Mouse (Mus musculus) stomach, embryonic 16.5 days (tissue): ENCODE measurements around the gene A930009A15Rik. TPM values are rescaled to one million over a fixed set of nuclear protein-coding genes. Genes with fewer than 3 reads are reported as not detected.
A peak's percentile ranks its signal among the peaks of the same experiment; 100 is the strongest.

Source experiments
- ATAC-seq: fragments of 200-750 bp; cut with Nextera tagmentation; 2 replicates; pipeline ENCODE4 v1.8.0; 2017; ENCODE audit warnings: moderate number of reproducible peaks, moderate TSS enrichment; ENCODE audit not compliant: insufficient read depth, low FRiP score
- H3K27ac ChIP-seq: fragments of 300-500 bp; sonication (generic); 2 replicates; pipeline ENCODE4 v1.5.1; 2014; ENCODE audit warnings: low read length
- H3K27me3 ChIP-seq: fragments of 300-500 bp; sonication (generic); 2 replicates; pipeline ENCODE4 v1.6.1; 2014; ENCODE audit warnings: low read length, control low read depth, mixed read lengths; ENCODE audit not compliant: control insufficient read depth, insufficient read depth
- H3K36me3 ChIP-seq: fragments of 300-500 bp; sonication (generic); 2 replicates; pipeline ENCODE4 v1.6.1; 2014; ENCODE audit warnings: low read length; ENCODE audit not compliant: control insufficient read depth, insufficient read depth
- H3K4me1 ChIP-seq: fragments of 300-500 bp; sonication (generic); 2 replicates; pipeline ENCODE4 v1.6.1; 2014; ENCODE audit warnings: low read length, control low read depth, mixed read lengths; ENCODE audit not compliant: control insufficient read depth, insufficient read depth
- H3K4me2 ChIP-seq: fragments of 300-500 bp; sonication (generic); 2 replicates; pipeline ENCODE4 v1.6.1; 2014; ENCODE audit warnings: low read depth, low read length, mixed read lengths
- H3K4me3 ChIP-seq: fragments of 300-500 bp; sonication (generic); replicated peaks from 2 replicates; pipeline ENCODE4 v1.5.1; 2014; ENCODE audit warnings: mild to moderate bottlenecking, low read length
- H3K9ac ChIP-seq: fragments of 300-500 bp; sonication (generic); 2 replicates; pipeline ENCODE4 v1.6.1; 2014; ENCODE audit warnings: low read length
- H3K9me3 ChIP-seq: fragments of 300-500 bp; sonication (generic); replicated peaks from 2 replicates; pipeline ENCODE4 v1.6.1; 2016; ENCODE audit warnings: low read length, control low read depth; ENCODE audit not compliant: control insufficient read depth
- WGBS: fragments of 180-500 bp; shearing (Covaris S2); extraction: QIAGEN DNeasy Blood & Tissue Kit; methylation state at CpG from one replicate; pipeline ENCODE4 v1.1.7; 2014; 5-methylcytosine and 5-hydroxymethylcytosine counted together
- polyA plus RNA-seq: library from polyadenylated mRNA; unstranded; fragments of >200 nt; fragmentation: Nextera tagmentation; extraction: Ambion mirVana; gene quantifications from 2 replicates; pipeline ENCODE4 v1.2.1, GENCODE M21; 2015

A930009A15Rik gene
- polyA plus RNA-seq, 1 experiment from 2014 or later, result not detected

DNA sequence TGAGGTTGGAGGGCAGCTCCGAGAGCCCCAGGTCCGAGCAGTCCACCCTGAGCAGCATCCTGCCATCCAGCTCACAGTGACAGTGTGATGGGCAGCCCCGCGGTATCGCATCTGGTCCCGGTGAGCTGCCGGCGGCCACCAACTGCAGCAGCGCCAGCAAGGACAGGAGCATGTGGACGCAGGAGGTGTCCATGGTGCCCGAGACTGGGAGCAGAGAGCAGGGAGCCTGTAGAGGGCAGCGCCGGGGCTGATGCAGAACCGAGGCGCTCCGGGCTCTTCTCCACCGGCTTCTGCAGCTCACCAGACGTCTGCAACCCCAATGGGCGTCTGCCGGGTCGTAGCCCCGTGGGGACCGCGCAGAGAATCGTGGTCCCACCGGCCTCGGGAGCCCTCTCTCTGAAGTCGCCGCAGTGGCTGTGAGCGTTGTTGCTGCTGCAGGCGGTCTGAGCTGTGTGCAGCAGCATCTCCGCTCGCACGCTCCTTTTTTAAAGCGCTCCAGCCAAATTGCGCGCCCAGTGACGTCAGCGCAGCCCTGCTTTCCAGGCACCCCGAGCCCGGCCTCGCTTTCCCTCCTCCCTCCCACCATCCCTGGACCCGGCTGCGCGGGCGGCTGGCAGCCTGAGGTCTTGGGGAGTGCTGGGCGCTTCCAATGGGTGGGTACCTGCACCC, 17.6 kb downstream of the A930009A15Rik start, which contains the start of gene Lgr5:
TSS of gene Lgr5 (minus strand) at position 480 of the 669 bp plus-strand sequence.
- H3K9me3 ChIP-seq, result no peaks in the 10 kb centered on the region
- H3K4me2 ChIP-seq, result peak within 1 kb of the TSS; percentile 82
- peak within 1 kb of the TSS; percentile 54 for H3K4me3 ChIP-seq
- under 1% methylated on average over 47 of the region's 47 CpGs for WGBS
- H3K36me3 ChIP-seq, result no peaks in the 10 kb centered on the region
- peaks cover 17% of the 10 kb centered on the region for H3K4me1 ChIP-seq
- peak; percentile 79 for ATAC-seq
- H3K9ac ChIP-seq, result peak within 1 kb of the TSS; percentile 55
- H3K27me3 ChIP-seq, result peaks cover 41% of the 10 kb centered on the region
- 0 out of 2 replicates have a peak within 1 kb of the TSS, but pooled peaks have one; percentile 18 for H3K27ac ChIP-seq

DNA sequence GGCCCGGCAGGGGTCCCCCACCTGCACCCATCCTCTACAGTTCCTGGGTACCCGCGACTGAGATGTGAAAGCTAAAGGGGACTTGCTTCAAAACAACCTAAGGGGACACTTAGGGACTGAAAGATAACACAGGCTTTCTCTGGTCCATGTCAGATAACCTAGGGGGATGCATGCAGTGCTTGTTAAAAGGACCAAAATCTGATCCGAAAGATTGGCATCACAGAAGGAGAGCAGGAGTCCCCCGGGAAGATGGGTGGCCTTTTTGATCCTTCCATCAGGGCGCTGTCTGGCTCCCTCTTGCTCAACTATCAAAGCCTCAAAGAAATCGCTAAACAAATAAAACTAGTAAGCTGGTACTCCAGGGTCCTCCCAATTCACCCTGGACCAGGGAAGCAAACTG, 18.2 kb downstream of the A930009A15Rik start:
- WGBS, result 0% methylated on average over 7 of the region's 7 CpGs
- H3K9ac ChIP-seq, result peak overlapping the region; percentile 55
- H3K4me3 ChIP-seq, result peak overlapping the region; percentile 54

DNA sequence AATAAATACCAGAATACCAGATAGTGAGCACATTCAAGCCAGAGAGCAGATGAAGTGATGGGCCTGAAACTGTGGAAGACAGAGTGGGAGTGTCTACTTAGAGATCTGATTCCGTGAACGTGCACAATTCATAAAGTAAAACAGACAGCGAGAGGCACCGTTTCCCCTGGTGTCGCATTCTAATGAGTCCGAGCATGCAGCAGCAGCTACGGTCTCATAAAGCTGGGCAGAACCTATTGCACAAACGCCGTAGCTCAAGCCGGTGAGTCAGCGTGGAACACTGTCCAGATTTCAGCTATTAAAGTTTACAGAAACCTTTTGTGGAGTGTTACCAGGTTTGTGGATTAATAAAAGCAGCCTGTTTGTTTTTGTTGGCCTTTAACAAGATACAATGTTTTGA, 23.4 kb downstream of the A930009A15Rik start:
- Histone ChIP-seq H3K4me3 (no peak overlapping the region), H3K27me3 (peaks cover 12% of the 10 kb centered on the region), H3K4me2 (peak overlapping the region; percentile 29; the same call in 1 of the 2 replicates), H3K9ac (no peak overlapping the region), H3K9me3 (no peaks in the 10 kb centered on the region), H3K27ac (no peak overlapping the region), H3K36me3 (no peaks in the 10 kb centered on the region), H3K4me1 (no peaks in the 10 kb centered on the region)
- no peak for ATAC-seq
- 41% methylated on average over 11 of the region's 11 CpGs for WGBS

More for the DNA sequence above, 18.2 kb downstream of the A930009A15Rik start:
- Histone ChIP-seq H3K27ac (no peak overlapping the region), H3K27me3 (peaks cover 44% of the 10 kb centered on the region), H3K36me3 (no peaks in the 10 kb centered on the region), H3K4me1 (peaks cover 17% of the 10 kb centered on the region), H3K9me3 (no peaks in the 10 kb centered on the region), H3K4me2 (peak overlapping the region; percentile 82)
- ATAC-seq, result no peak

DNA sequence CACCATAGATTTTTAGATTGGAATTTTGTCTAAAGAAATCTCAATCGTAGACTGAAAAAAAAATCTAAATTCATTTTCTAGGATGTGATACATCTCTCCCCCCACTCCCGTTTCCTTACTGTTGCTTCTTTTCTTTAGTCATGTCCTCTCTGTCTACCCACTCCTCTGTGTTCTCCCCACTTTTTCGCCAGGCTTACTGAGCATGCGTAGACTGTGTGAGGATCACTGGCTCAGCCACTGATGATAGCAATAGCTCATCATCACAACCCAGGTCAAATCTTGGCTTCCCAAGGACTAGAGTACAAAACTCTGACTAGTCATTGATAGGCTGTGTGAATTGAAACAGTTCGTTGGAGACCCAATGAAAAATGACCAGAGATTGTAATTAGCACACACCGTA, 23.9 kb downstream of the A930009A15Rik start:
- no peak for ATAC-seq
- H3K27ac ChIP-seq, result no peak overlapping the region
- H3K9ac ChIP-seq, result no peak overlapping the region
- H3K4me1 ChIP-seq, result no peaks in the 10 kb centered on the region
- peaks cover 11% of the 10 kb centered on the region for H3K27me3 ChIP-seq
- H3K9me3 ChIP-seq, result no peaks in the 10 kb centered on the region
- H3K4me3 ChIP-seq, result no peak overlapping the region
- H3K4me2 ChIP-seq, result no peak overlapping the region
- no peaks in the 10 kb centered on the region for H3K36me3 ChIP-seq
- WGBS, result 80% methylated on average over 6 of the region's 6 CpGs

GRCm38 (mm10) chr10:115595748-115596147, 26.0 kb downstream of the A930009A15Rik start:
- H3K9ac ChIP-seq, result no peak overlapping the region
- H3K27me3 ChIP-seq, result 0 out of 2 replicates have a peak, but pooled peaks cover 3% of the 10 kb centered on the region
- WGBS, result 82% methylated on average over 1 of the region's 1 CpGs
- no peaks in the 10 kb centered on the region for H3K9me3 ChIP-seq
- H3K27ac ChIP-seq, result no peak overlapping the region
- ATAC-seq, result no peak
- H3K4me1 ChIP-seq, result no peaks in the 10 kb centered on the region
- H3K4me2 ChIP-seq, result no peak overlapping the region
- H3K36me3 ChIP-seq, result no peaks in the 10 kb centered on the region
- H3K4me3 ChIP-seq, result no peak overlapping the region

DNA sequence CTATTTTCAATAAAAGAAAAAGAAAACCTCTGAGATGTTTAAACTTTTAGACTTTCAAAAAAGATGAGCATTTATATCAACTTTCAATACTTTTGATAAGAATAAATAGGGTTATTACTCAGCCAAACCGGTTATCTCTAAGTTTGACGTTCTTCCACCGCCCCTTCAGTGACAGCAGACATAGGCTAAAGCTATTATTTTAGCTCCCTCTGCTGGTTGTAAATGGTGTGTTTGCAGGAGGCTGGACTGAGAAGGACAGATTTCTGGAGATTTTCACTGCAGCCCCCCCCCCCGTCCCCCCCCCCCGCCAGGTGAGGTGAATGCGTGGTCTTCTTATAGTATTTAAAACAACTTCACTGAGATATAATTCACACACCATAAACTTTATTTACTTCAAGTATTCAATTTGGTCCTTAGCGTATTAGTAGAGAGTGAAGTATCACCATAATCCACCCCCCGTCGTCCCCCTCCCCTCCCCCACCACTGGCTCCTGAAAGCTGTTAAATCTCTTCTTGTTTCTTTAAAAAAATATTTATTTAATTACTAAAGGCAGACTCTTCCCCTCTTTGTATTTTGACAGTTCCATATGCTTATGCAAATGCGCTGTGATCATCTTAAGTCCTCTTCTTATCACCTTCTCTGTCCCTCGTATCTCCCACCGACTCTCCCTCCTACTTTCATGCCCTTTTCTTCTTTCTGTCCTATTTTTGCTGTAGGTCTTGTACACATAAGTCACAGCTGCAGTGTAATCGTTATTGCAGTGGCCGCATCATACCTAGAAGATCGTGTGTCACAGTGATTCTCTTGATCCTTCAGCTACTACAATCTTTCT, 47.9 kb downstream of the A930009A15Rik start:
- H3K27me3 ChIP-seq, result no peaks in the 10 kb centered on the region
- H3K9me3 ChIP-seq, result no peaks in the 10 kb centered on the region
- H3K4me2 ChIP-seq, result peak overlapping the region; percentile 47
- no peaks in the 10 kb centered on the region for H3K36me3 ChIP-seq
- no peaks in the 10 kb centered on the region for H3K4me1 ChIP-seq
- H3K9ac ChIP-seq, result 0 out of 2 replicates have a peak overlapping the region, but pooled peaks have one; percentile 14
- WGBS, result 13% methylated on average over 14 of the region's 15 CpGs
- 0 out of 2 replicates have a peak overlapping the region, but pooled peaks have one; percentile 6 for H3K4me3 ChIP-seq
- no peak overlapping the region for H3K27ac ChIP-seq
- peak; percentile 64; the same call in 1 of the 2 replicates for ATAC-seq

DNA sequence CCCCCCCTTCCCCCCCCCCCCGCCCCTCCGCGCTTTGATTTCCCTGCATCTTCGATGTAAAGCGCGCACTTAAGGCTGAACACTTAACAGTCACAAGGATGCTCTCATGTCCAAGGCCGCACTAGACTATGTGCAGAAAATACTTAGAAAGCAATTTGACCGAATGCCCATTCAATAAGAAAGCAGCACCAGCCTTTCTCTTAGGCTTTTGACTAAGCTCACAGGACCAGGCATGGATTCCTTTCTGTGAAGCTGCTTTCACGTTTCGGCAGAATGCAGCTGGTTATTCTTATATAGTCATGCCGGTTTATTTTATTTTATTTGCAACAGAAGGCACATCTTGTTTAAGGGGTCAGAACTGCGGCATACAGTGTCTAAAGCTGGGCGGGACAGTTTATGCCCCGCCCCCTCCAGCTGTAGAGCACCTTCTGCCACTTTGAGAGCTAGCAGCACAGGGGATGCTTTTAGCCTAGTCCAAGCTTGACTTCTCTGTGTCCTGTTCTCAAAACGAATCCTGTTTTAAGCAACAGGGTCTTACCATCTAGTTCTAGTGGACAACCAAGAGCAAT, 48.6 kb downstream of the A930009A15Rik start:
- Histone ChIP-seq H3K9ac (0 out of 2 replicates have a peak overlapping the region, but pooled peaks have one; percentile 14), H3K36me3 (no peaks in the 10 kb centered on the region), H3K27ac (no peak overlapping the region), H3K27me3 (no peaks in the 10 kb centered on the region), H3K4me2 (peak overlapping the region; percentile 47), H3K9me3 (no peaks in the 10 kb centered on the region), H3K4me3 (0 out of 2 replicates have a peak overlapping the region, but pooled peaks have one; percentile 6), H3K4me1 (no peaks in the 10 kb centered on the region)
- 17% methylated on average over 15 of the region's 15 CpGs for WGBS
- no peak for ATAC-seq

GRCm38 (mm10) chr10:115623481-115623880, 53.7 kb downstream of the A930009A15Rik start:
- no peaks in the 10 kb centered on the region for H3K4me1 ChIP-seq
- H3K27ac ChIP-seq, result no peak overlapping the region
- no peak for ATAC-seq
- H3K27me3 ChIP-seq, result no peaks in the 10 kb centered on the region
- H3K36me3 ChIP-seq, result no peaks in the 10 kb centered on the region
- no peaks in the 10 kb centered on the region for H3K9me3 ChIP-seq
- no peak overlapping the region for H3K4me2 ChIP-seq
- 59% methylated on average over 7 of the region's 7 CpGs for WGBS
- no peak overlapping the region for H3K4me3 ChIP-seq
- H3K9ac ChIP-seq, result no peak overlapping the region
